8 mouse cellular contexts compared by ENCODE assay signal in genomic region chr5:51591537-51592154, GRCm38 (mm10). TPM values are rescaled to one million over a fixed set of nuclear protein-coding genes. Genes with fewer than 3 reads are reported as not detected.
DNase-seq lines count a peak whose midpoint lies in the region; ATAC-seq and TF ChIP-seq lines count a peak whose summit lies in the region.

No protein-coding gene starts in this region.

- H3K4me2 ChIP-seq in midbrain, embryonic 12.5 days (replicated peaks) = no peak overlapping the region
- no peak overlapping the region for H3K4me2 ChIP-seq in midbrain, embryonic 11.5 days

- H3K79me2 ChIP-seq in liver, adult 2 months (ENCODE audit: control insufficient read depth, insufficient read depth, low read length) = no peaks in the 10 kb centered on the region

- H3K4me3 ChIP-seq in midbrain, embryonic 12.5 days = no peak overlapping the region
- no peak overlapping the region for H3K4me3 ChIP-seq in midbrain, embryonic 11.5 days (ENCODE audit: low read depth, low read length)
- H3K4me3 ChIP-seq in liver, adult 2 months (ENCODE audit: insufficient read depth, low read depth, low read length) = no peak overlapping the region
- H3K4me3 ChIP-seq in left cerebral cortex, adult 2 months = no peak overlapping the region

- ATAC-seq in midbrain, embryonic 12.5 days (ENCODE audit: low FRiP score, low read depth) = 0 out of 2 replicates have a peak, but pooled peaks have one; percentile 30
- no peak for ATAC-seq in midbrain, embryonic 11.5 days (ENCODE audit: low FRiP score)
- ATAC-seq in monocyte, adult 5-6 weeks (replicated peaks; ENCODE audit: insufficient number of reproducible peaks, low FRiP score, low TSS enrichment, poor library complexity, severe bottlenecking) = no peak

- no peaks in the 10 kb centered on the region for H3K4me1 ChIP-seq in midbrain, embryonic 12.5 days
- H3K4me1 ChIP-seq in midbrain, embryonic 11.5 days (ENCODE audit: control insufficient read depth, insufficient read depth, low read length) = no peaks in the 10 kb centered on the region
- peaks cover 4% of the 10 kb centered on the region for H3K4me1 ChIP-seq in liver, adult 2 months (ENCODE audit: control insufficient read depth, insufficient read depth, low read length)

- H3K9ac ChIP-seq in midbrain, embryonic 12.5 days (replicated peaks) = no peak overlapping the region
- no peak overlapping the region for H3K9ac ChIP-seq in midbrain, embryonic 11.5 days (ENCODE audit: low read length)
- no peak overlapping the region for H3K9ac ChIP-seq in liver, adult 2 months (ENCODE audit: low read depth, low read length)

- no peaks in the 10 kb centered on the region for H3K9me3 ChIP-seq in midbrain, embryonic 12.5 days
- H3K9me3 ChIP-seq in midbrain, embryonic 11.5 days (ENCODE audit: control insufficient read depth, low read length) = no peaks in the 10 kb centered on the region

- H3K36me3 ChIP-seq in midbrain, embryonic 12.5 days = no peaks in the 10 kb centered on the region
- H3K36me3 ChIP-seq in midbrain, embryonic 11.5 days (ENCODE audit: control insufficient read depth, insufficient read depth, low read length) = no peaks in the 10 kb centered on the region
- H3K36me3 ChIP-seq in liver, adult 2 months (ENCODE audit: control insufficient read depth, insufficient read depth, low read length) = no peaks in the 10 kb centered on the region

- H3K27me3 ChIP-seq in midbrain, embryonic 12.5 days = no peaks in the 10 kb centered on the region
- H3K27me3 ChIP-seq in midbrain, embryonic 11.5 days (ENCODE audit: control insufficient read depth, insufficient read depth, low read length) = no peaks in the 10 kb centered on the region
- no peaks in the 10 kb centered on the region for H3K27me3 ChIP-seq in liver, adult 2 months (ENCODE audit: control insufficient read depth, insufficient read depth, low read length)

- intact Hi-C loops in heart, postnatal 36 days (cut with DNase I) = loop anchor here (2.0 to 5.0 kb wide), 3 partner anchors 23 to 114 kb away; no protein-coding TSS in a partner anchor
- intact Hi-C loops in left cerebral cortex, adult 2 months (cut with DNase I) = no loop called here

- H3K27ac ChIP-seq in midbrain, embryonic 12.5 days (replicated peaks) = no peak overlapping the region
- H3K27ac ChIP-seq in midbrain, embryonic 11.5 days (ENCODE audit: low read depth, low read length) = no peak overlapping the region
- no peak overlapping the region for H3K27ac ChIP-seq in liver, adult 2 months (replicated peaks; ENCODE audit: insufficient read depth, low read depth, low read length)
- no peak overlapping the region for H3K27ac ChIP-seq in left cerebral cortex, adult 2 months

- no peak for TF ChIP-seq POLR2A in liver, adult 2 months (IDR thresholded peaks at IDR 0.05; ENCODE audit: extremely low read depth, insufficient read depth, low read length)

- TF ChIP-seq CTCF in liver, adult 2 months (IDR thresholded peaks at IDR 0.05; ENCODE audit: low read depth, low read length) = peak; percentile 29; the same call in 1 of the 2 replicates
- TF ChIP-seq CTCF in left cerebral cortex, adult 2 months (IDR thresholded peaks at IDR 0.05) = no peak

- WGBS in midbrain, embryonic 12.5 days = 51% methylated on average over 11 of the region's 11 CpGs
- 56% methylated on average over 11 of the region's 11 CpGs for WGBS in midbrain, embryonic 11.5 days
- WGBS in liver, adult 2 months = 10% methylated on average over 11 of the region's 11 CpGs

- DNase-seq in midbrain, embryonic 11.5 days (ENCODE audit: low spot score, missing footprints) = no peak
- DNase-seq in heart, postnatal 36 days = peak; percentile 52 to 65
- peak; percentile 80 for DNase-seq in liver, adult 2 months (ENCODE audit: extremely low read depth, low read depth, low spot score)
- DNase-seq in right cerebral cortex, postnatal 4 days = no peak
- DNase-seq in left cerebral cortex, adult 2 months (ENCODE audit: extremely low spot score in 1 of 2, low spot score in 2 of 2) = no peak
- DNase-seq in frontal cortex, postnatal 10 days (ENCODE audit: low spot score in 2 of 2) = no peak

RNA-seq across cellular contexts. Expression of gene Ppargc1a, which starts 24.1 kb away (rescaled TPM):
- polyA plus RNA-seq in midbrain, embryonic 12.5 days (2016; fragmentation: Nextera tagmentation; extraction: Ambion mirVana) = 3.9 and 4.5 TPM in 2 replicates
- polyA plus RNA-seq in midbrain, embryonic 11.5 days (2014; fragmentation: Nextera tagmentation; extraction: Ambion mirVana) = 2.6 and 3.3 TPM in 2 replicates
- 100 to 1,000 TPM in 1 of 2 experiments, 10 to 100 TPM in 1; 96.2 to 152 TPM for total RNA-seq in heart, postnatal 36 days (2021)
- total RNA-seq in liver, adult 2 months (2014; rRNA removed) = 5.4 and 6.5 TPM in 2 replicates
- polyA plus RNA-seq in liver, adult 2 months (2012; rRNA removed) = 1.6 and 1.7 TPM in 2 replicates
- 10 to 100 TPM; 48.8 to 57.4 TPM for total RNA-seq in left cerebral cortex, adult 2 months (2021)
- total RNA-seq in monocyte, adult 5-6 weeks (2017) = 0.38 to 1.3 TPM (median 0.75 TPM) in 3 replicates

Comparison
In these comparisons a context has a peak if more than half of its experiments do, and no peak if none do; other contexts are left out.
1. DNase-seq: peak in heart, postnatal 36 days (2 of 2) and liver, adult 2 months (single experiment); none in midbrain, embryonic 11.5 days (single experiment), right cerebral cortex, postnatal 4 days (single experiment), left cerebral cortex, adult 2 months (0 of 2) and frontal cortex, postnatal 10 days (0 of 2).